Mouse (Mus musculus) thymus, adult 2 months (tissue): ENCODE data around the gene Nop9. TPM values are rescaled to one million over a fixed set of nuclear protein-coding genes. Genes with fewer than 3 reads are reported as not detected.

Experiments used
- DNase-seq: peaks from one replicate; pipeline ENCODE4 v3.0.0; 2021
- H3K27ac ChIP-seq: fragments of 200-500 bp; 2 replicates; pipeline ENCODE4 v1.5.1; 2012; ENCODE audit warnings: low read length, control low read depth; ENCODE audit not compliant: control insufficient read depth, insufficient read depth
- H3K27me3 ChIP-seq: fragments of 200-500 bp; 2 replicates; pipeline ENCODE4 v1.6.1; 2012; ENCODE audit warnings: mild to moderate bottlenecking, low read length, moderate library complexity, mixed read lengths; ENCODE audit not compliant: control insufficient read depth, insufficient read depth
- H3K36me3 ChIP-seq: fragments of 200-500 bp; 2 replicates; pipeline ENCODE4 v1.6.1; 2012; ENCODE audit warnings: mild to moderate bottlenecking, low read length, moderate library complexity; ENCODE audit not compliant: control insufficient read depth, insufficient read depth
- H3K4me1 ChIP-seq: fragments of 200-500 bp; replicated peaks from 2 replicates; pipeline ENCODE4 v1.6.1; 2012; ENCODE audit warnings: low read length; ENCODE audit not compliant: control insufficient read depth, insufficient read depth
- H3K4me3 ChIP-seq: fragments of 200-500 bp; 2 replicates; pipeline ENCODE4 v1.5.1; 2012; ENCODE audit warnings: mild to moderate bottlenecking, low read length, control low read depth, moderate library complexity; ENCODE audit not compliant: control insufficient read depth, insufficient read depth
- CTCF ChIP-seq: fragments of 200-500 bp; IDR thresholded peaks from 2 replicates; pipeline ENCODE4 v1.5.1; 2012; ENCODE audit warnings: mild to moderate bottlenecking, control low read depth, low read length, moderate library complexity, borderline replicate concordance; ENCODE audit not compliant: control insufficient read depth, poor library complexity, insufficient read depth; ENCODE audit errors: extremely low read depth
- POLR2A ChIP-seq: fragments of 200-500 bp; IDR thresholded peaks from 2 replicates; pipeline ENCODE4 v1.6.1; 2012; ENCODE audit warnings: mild to moderate bottlenecking, low read length, control low read depth, moderate library complexity; ENCODE audit not compliant: control insufficient read depth, poor library complexity, insufficient read depth; ENCODE audit errors: extremely low read depth
- WGBS: fragments of 180-500 bp; shearing (Covaris S2); methylation state at CpG from one replicate; pipeline ENCODE4 v1.1.7; 2018; 5-methylcytosine and 5-hydroxymethylcytosine counted together
- polyA plus RNA-seq: library from polyadenylated mRNA; depleted of rRNA; stranded (reverse); fragments of >200 nt; gene quantifications from 2 replicates; pipeline ENCODE4 v1.2.3, GENCODE M21; 2012; rRNA removed

Nop9 gene
- polyA plus RNA-seq, 1 experiment, result 41.5 TPM

GRCm38 (mm10) chr14:55795380-55796163 is 50.1 kb downstream of the Nop9 start:
- Histone ChIP-seq H3K4me3 (no peak overlapping the region), H3K36me3 (no peaks in the 10 kb centered on the region), H3K27ac (no peak overlapping the region), H3K4me1 (no peaks in the 10 kb centered on the region), H3K27me3 (no peaks in the 10 kb centered on the region)
- DNase-seq, result no peak
- TF ChIP-seq CTCF, result no peak
- TF ChIP-seq POLR2A, result no peak
- 75% methylated on average over 15 of the region's 15 CpGs for WGBS

Other genes with a start within 250 kb of the Nop9 start
- gene Cpne6, start 235.2 kb upstream of the Nop9 start, polyA plus RNA-seq, result 0.98 and 1.0 TPM in 2 replicates
- 0.50 and 0.70 TPM in 2 replicates for gene Nrl, start 220.7 kb upstream of the Nop9 start, polyA plus RNA-seq
- gene Pck2, start 205.4 kb upstream of the Nop9 start, polyA plus RNA-seq, result 13.2 and 13.3 TPM in 2 replicates
- gene Dcaf11, start 185.7 kb upstream of the Nop9 start, polyA plus RNA-seq, result 76.8 and 77.7 TPM in 2 replicates
- gene A730061H03Rik, start 185.3 kb upstream of the Nop9 start, polyA plus RNA-seq, result 8.2 and 8.3 TPM in 2 replicates
- gene Fitm1, start 170.1 kb upstream of the Nop9 start, polyA plus RNA-seq, result 1.7 and 20.2 TPM in 2 replicates
- gene Psme1, start 167.6 kb upstream of the Nop9 start, polyA plus RNA-seq, result 129 and 136 TPM in 2 replicates
- gene Emc9, start 160.4 kb upstream of the Nop9 start, polyA plus RNA-seq, result 7.4 and 13.4 TPM in 2 replicates
- 98.7 and 104 TPM in 2 replicates for gene Psme2, start 154.6 kb upstream of the Nop9 start, polyA plus RNA-seq
- gene Rnf31, start 154.0 kb upstream of the Nop9 start, polyA plus RNA-seq, result 84.0 and 89.3 TPM in 2 replicates
- 135 and 162 TPM in 2 replicates for gene Irf9, start 142.1 kb upstream of the Nop9 start, polyA plus RNA-seq
- gene Rec8, start 127.7 kb upstream of the Nop9 start, polyA plus RNA-seq, result 2.9 and 3.7 TPM in 2 replicates
- gene Ipo4, start 109.7 kb upstream of the Nop9 start, polyA plus RNA-seq, result 68.1 and 71.6 TPM in 2 replicates
- 10.2 and 10.9 TPM in 2 replicates for gene Gm49378, start 107.8 kb upstream of the Nop9 start, polyA plus RNA-seq
- gene Tm9sf1, start 101.9 kb upstream of the Nop9 start, polyA plus RNA-seq, result 98.1 and 102 TPM in 2 replicates
- gene Tssk4, start 95.5 kb upstream of the Nop9 start, polyA plus RNA-seq, result 2.2 and 2.6 TPM in 2 replicates
- 34.7 and 45.8 TPM in 2 replicates for gene Mdp1, start 85.2 kb upstream of the Nop9 start, polyA plus RNA-seq
- gene Gmpr2, start 73.8 kb upstream of the Nop9 start, polyA plus RNA-seq, result 27.8 and 40.9 TPM in 2 replicates
- gene Nedd8, start 73.6 kb upstream of the Nop9 start, polyA plus RNA-seq, result 292 and 416 TPM in 2 replicates
- gene Tinf2, start 63.9 kb upstream of the Nop9 start, polyA plus RNA-seq, result 51.5 and 51.9 TPM in 2 replicates
- gene Tgm1, start 31.8 kb upstream of the Nop9 start, polyA plus RNA-seq, result 7.2 and 8.2 TPM in 2 replicates
- 80.5 and 84.9 TPM in 2 replicates for gene Rabggta, start 23.4 kb upstream of the Nop9 start, polyA plus RNA-seq
- gene Dhrs1, start within 50 bp of the Nop9 start, polyA plus RNA-seq, result 78.9 and 93.5 TPM in 2 replicates
- 1.8 and 2.7 TPM in 2 replicates for gene Cideb, start 12.8 kb downstream of the Nop9 start, polyA plus RNA-seq
- 1.7 and 1.8 TPM in 2 replicates for gene Ltb4r2, start 15.7 kb downstream of the Nop9 start, polyA plus RNA-seq
- 2.6 and 2.8 TPM in 2 replicates for gene Ltb4r1, start 20.3 kb downstream of the Nop9 start, polyA plus RNA-seq
- gene Adcy4, start 38.4 kb downstream of the Nop9 start, polyA plus RNA-seq, result 7.4 and 11.2 TPM in 2 replicates
- gene Ripk3, start 43.2 kb downstream of the Nop9 start, polyA plus RNA-seq, result 66.8 and 84.4 TPM in 2 replicates
- gene Nfatc4, start 77.5 kb downstream of the Nop9 start, polyA plus RNA-seq, result 2.3 and 2.7 TPM in 2 replicates
- gene Nynrin, start 108.3 kb downstream of the Nop9 start, polyA plus RNA-seq, result 2.0 and 2.1 TPM in 2 replicates
- 0.04 and 0.09 TPM in 2 replicates for gene Cbln3, start 138.7 kb downstream of the Nop9 start, polyA plus RNA-seq
- 33.7 and 35.5 TPM in 2 replicates for gene Khnyn, start 139.3 kb downstream of the Nop9 start, polyA plus RNA-seq
- gene Sdr39u1, start 154.6 kb downstream of the Nop9 start, polyA plus RNA-seq, result 50.2 and 54.8 TPM in 2 replicates
- gene Cma1, start 199.0 kb downstream of the Nop9 start, polyA plus RNA-seq, result 1.7 and 2.0 TPM in 2 replicates
- 0.28 TPM in 1 of 2 replicates, not detected in the other for gene Cma2, start 205.3 kb downstream of the Nop9 start, polyA plus RNA-seq